Mouse (Mus musculus): ENCODE data around the gene 4933402E13Rik. TPM values are rescaled to one million over a fixed set of nuclear protein-coding genes. Genes with fewer than 3 reads are reported as not detected.

Gene 4933402E13Rik
- polyA plus RNA-seq (2012; rRNA removed): not detected in 2 replicates

DNA sequence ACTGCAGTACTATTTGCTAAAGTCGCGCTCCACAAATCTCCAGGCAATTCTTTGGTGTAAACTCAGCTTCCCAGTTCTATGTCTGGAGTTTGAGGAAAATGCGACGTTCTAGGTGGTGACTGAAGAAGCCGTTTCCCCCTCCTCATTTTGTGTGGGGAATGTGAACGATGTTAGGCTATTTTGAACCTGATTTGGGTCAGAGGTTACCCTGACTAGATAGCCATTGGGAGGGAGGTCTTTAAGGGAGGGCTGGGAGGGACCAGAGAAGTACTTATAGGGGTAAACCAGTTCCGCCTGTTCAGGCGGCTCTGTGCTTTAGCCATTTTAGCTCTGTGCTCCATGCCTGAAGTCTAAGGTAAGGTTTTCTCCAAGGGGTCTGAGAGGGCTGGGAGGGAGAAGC lies at the start of gene 4933402E13Rik:
TSS of gene 4933402E13Rik (plus strand) at position 301 of the 400 bp plus-strand sequence.
- Histone ChIP-seq H3K36me3 (ENCODE audit: control insufficient read depth, insufficient read depth, low read length) (no peaks in the 10 kb centered on the region), H3K4me1 (ENCODE audit: control insufficient read depth, insufficient read depth, low read length) (no peaks in the 10 kb centered on the region), H3K4me3 (ENCODE audit: insufficient read depth, low read depth, low read length) (no peak within 1 kb of the TSS), H3K27me3 (replicated peaks; ENCODE audit: control insufficient read depth, insufficient read depth, low read length) (no peaks in the 10 kb centered on the region), H3K27ac (ENCODE audit: insufficient read depth, low read depth, low read length) (no peak within 1 kb of the TSS)
- DNase-seq: no peak
- WGBS: 77% methylated on average over 8 of the region's 8 CpGs
- TF ChIP-seq CTCF (conservative IDR thresholded peaks at IDR 0.05; ENCODE audit: insufficient read depth, insufficient read length, low read depth, low read length) (no peak), POLR2A (IDR thresholded peaks at IDR 0.05; ENCODE audit: low read depth, low read length) (no peak)

Other genes starting within 250 kb of the 4933402E13Rik start
- gene 4931400O07Rik, start 184.5 kb downstream of the 4933402E13Rik start, polyA plus RNA-seq (2012; rRNA removed): not detected in 2 replicates